Mouse (Mus musculus): Measurements from ENCODE around the gene Ralgapa2. TPM values are rescaled to one million over a fixed set of nuclear protein-coding genes. Genes with fewer than 3 reads are reported as not detected.

Ralgapa2 gene
- total and polyA plus RNA-seq, 3 experiments = 5.6 to 10.3 (median 8.9) TPM

GRCm38 (mm10) chr2:146549111-146549776 is 37.1 kb upstream of the Ralgapa2 start:
- Histone ChIP-seq H3K4me1 (ENCODE audit: control insufficient read depth in 1 of 2, insufficient read depth in 2 of 2) (no peaks in the 10 kb centered on the region), H3K79me2 (replicated peaks; ENCODE audit: control insufficient read depth, extremely low read depth, insufficient read depth, poor library complexity, severe bottlenecking) (no peaks in the 10 kb centered on the region), H3K27me3 (replicated peaks) (no peaks in the 10 kb centered on the region), H3K36me3 (replicated peaks in 1 of 2; ENCODE audit: control insufficient read depth in 1 of 2, insufficient read depth in 1 of 2, low read length in 1 of 2) (no peaks in the 10 kb centered on the region), H3K4me2 (ENCODE audit: insufficient read depth, low read depth, poor library complexity, severe bottlenecking) (no peak overlapping the region), H3K4me3 (replicated peaks in 1 of 3; ENCODE audit: low read depth in 2 of 3, low read length in 2 of 3, poor library complexity in 1 of 3) (no peak overlapping the region), H3K9ac (ENCODE audit: insufficient read depth, low read depth) (no peak overlapping the region), H3K9me3 (replicated peaks; ENCODE audit: low read length) (no peaks in the 10 kb centered on the region), H3K27ac (ENCODE audit: insufficient read depth, low read depth) (no peak overlapping the region)
- DNase-seq (ENCODE audit: extremely low read depth) = no peak
- dilution Hi-C loops (cut with MboI; ENCODE audit: extremely low pct_ligation_motif_present, extremely low pct_unique_long_range_greater_than_20kb, low sequenced_read_pairs) = no loop called here
- in situ Hi-C loops (cut with MboI; ENCODE audit: low pct_ligation_motif_present, low pct_unique_long_range_greater_than_20kb, low sequenced_read_pairs) = no loop called here
- TF ChIP-seq ETS1 (conservative IDR thresholded peaks at IDR 0.05; ENCODE audit: low read depth, low read length) (no peak), GABPA (IDR thresholded peaks at IDR 0.05; ENCODE audit: insufficient replicate concordance, low read depth, low read length) (no peak), ZMIZ1 (IDR thresholded peaks at IDR 0.05; ENCODE audit: low read depth, low read length) (no peak), ZKSCAN1 (IDR thresholded peaks at IDR 0.05; ENCODE audit: borderline replicate concordance, low read depth, low read length) (no peak), UBTF (IDR thresholded peaks at IDR 0.05; ENCODE audit: low read depth, low read length) (no peak), POLR2AphosphoS2 (IDR thresholded peaks at IDR 0.05; ENCODE audit: low read depth, low read length) (no peak), CHD1 (IDR thresholded peaks at IDR 0.05; ENCODE audit: low read depth, low read length) (no peak), RCOR1 (conservative IDR thresholded peaks at IDR 0.05; ENCODE audit: low read depth, low read length) (no peak), TCF12 (IDR thresholded peaks at IDR 0.05; ENCODE audit: low read depth, low read length) (no peak), TBP (conservative IDR thresholded peaks at IDR 0.05; ENCODE audit: low read depth, low read length) (no peak), SIN3A (IDR thresholded peaks at IDR 0.05; ENCODE audit: low read length) (no peak), MAZ (IDR thresholded peaks at IDR 0.05; ENCODE audit: low read depth, low read length) (no peak)

GRCm38 (mm10) chr2:146544155-146544814 is 32.1 kb upstream of the Ralgapa2 start:
- H3K27me3 ChIP-seq (replicated peaks) = no peaks in the 10 kb centered on the region
- H3K36me3 ChIP-seq (replicated peaks in 1 of 2; ENCODE audit: control insufficient read depth in 1 of 2, insufficient read depth in 1 of 2, low read length in 1 of 2) = no peaks in the 10 kb centered on the region
- peaks cover 4% of the 10 kb centered on the region for H3K9me3 ChIP-seq (replicated peaks; ENCODE audit: low read length)
- no peaks in the 10 kb centered on the region for H3K4me1 ChIP-seq (ENCODE audit: control insufficient read depth in 1 of 2, insufficient read depth in 2 of 2)
- in situ Hi-C loops (cut with MboI; ENCODE audit: low pct_ligation_motif_present, low pct_unique_long_range_greater_than_20kb, low sequenced_read_pairs) = no loop called here
- no peak for DNase-seq (ENCODE audit: extremely low read depth)
- dilution Hi-C loops (cut with MboI; ENCODE audit: extremely low pct_ligation_motif_present, extremely low pct_unique_long_range_greater_than_20kb, low sequenced_read_pairs) = no loop called here
- H3K79me2 ChIP-seq (replicated peaks; ENCODE audit: control insufficient read depth, extremely low read depth, insufficient read depth, poor library complexity, severe bottlenecking) = no peaks in the 10 kb centered on the region
- H3K27ac ChIP-seq (ENCODE audit: insufficient read depth, low read depth) = no peak overlapping the region
- no peak overlapping the region for H3K4me2 ChIP-seq (ENCODE audit: insufficient read depth, low read depth, poor library complexity, severe bottlenecking)
- no peak overlapping the region for H3K4me3 ChIP-seq (replicated peaks in 1 of 3; ENCODE audit: low read depth in 2 of 3, low read length in 2 of 3, poor library complexity in 1 of 3)
- TF ChIP-seq MYC (IDR thresholded peaks at IDR 0.05; ENCODE audit: low read depth, low read length) (no peak), USF1 (IDR thresholded peaks at IDR 0.05; ENCODE audit: low read depth, low read length) (no peak), CTCF (conservative IDR thresholded peaks at IDR 0.05 in 1 of 2, IDR thresholded peaks at IDR 0.05 in 1 of 2; ENCODE audit: low read depth in 2 of 2, low read length in 2 of 2) (no peak), POLR2A (IDR thresholded peaks at IDR 0.05; ENCODE audit: low read depth, low read length) (no peak), ZC3H11A (IDR thresholded peaks at IDR 0.05; ENCODE audit: low read depth, low read length) (no peak), UBTF (IDR thresholded peaks at IDR 0.05; ENCODE audit: low read depth, low read length) (no peak), NRF1 (IDR thresholded peaks at IDR 0.05; ENCODE audit: low read depth, low read length) (no peak), PAX5 (IDR thresholded peaks at IDR 0.05; ENCODE audit: low read length) (no peak), JUND (conservative IDR thresholded peaks at IDR 0.05; ENCODE audit: low read depth, low read length) (no peak), RAD21 (IDR thresholded peaks at IDR 0.05; ENCODE audit: low read depth, low read length) (no peak), KAT2A (IDR thresholded peaks at IDR 0.05; ENCODE audit: insufficient replicate concordance, low read length) (no peak)
- no peak overlapping the region for H3K9ac ChIP-seq (ENCODE audit: insufficient read depth, low read depth)
